Mouse (Mus musculus): ENCODE data around the gene 2410002F23Rik. TPM values are rescaled to one million over a fixed set of nuclear protein-coding genes. Genes with fewer than 3 reads are reported as not detected.
"Not testable (repeated sequence)": the region's sequence is repeated elsewhere in the genome, so short reads cannot be mapped to it uniquely, and the experiment has no call there.

Gene 2410002F23Rik
- total RNA-seq (2017): 97.3 and 107 TPM in 2 replicates

DNA sequence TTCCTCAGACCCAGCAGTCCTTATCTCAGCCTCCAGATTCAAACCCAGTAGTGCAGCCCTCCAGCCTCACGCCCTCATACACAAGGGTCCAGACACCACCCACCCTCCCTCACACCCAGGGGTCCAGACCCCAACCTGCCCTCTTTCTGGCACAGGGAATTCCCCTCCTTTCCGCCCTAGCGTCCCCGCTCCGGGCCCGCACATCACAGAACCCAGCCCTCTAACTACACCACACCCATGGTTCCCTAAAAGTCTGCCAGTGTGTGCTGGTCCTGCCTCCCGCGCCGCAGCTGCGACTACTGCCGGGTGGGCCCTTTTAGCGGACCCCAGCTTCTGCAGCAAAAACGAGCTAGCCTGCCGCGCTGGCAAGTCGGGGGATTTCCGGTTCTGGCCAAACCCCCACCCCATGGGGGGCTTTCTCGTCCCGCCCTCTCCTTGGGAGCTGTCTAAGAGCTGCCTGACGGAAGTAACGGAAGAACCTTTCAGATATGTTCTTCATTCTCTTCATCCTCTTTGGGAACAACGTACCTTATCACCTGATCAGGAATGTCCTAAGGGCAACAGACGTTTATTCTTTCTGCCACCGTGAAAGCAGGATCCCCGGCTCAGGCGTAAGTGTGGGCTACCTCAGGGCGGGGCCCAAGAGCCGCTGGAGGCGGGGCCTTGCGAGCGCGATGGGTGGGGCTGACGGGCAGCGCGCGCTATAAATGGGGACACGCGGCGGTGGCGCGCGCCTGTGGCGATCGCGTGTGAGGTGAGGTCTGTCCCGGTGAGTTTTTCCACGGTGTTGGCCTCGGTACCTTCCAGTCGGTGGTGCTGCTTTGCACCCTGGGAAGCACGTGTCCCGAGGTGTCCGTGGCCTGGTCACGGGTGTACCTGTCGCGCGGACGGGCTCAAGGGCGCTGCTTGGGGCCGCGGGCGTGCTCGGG is at the start of gene 2410002F23Rik, which contains the start of gene 1700028J19Rik:
TSS of gene 2410002F23Rik (plus strand) at position 668 of the 929 bp plus-strand sequence.
TSS of gene 1700028J19Rik (minus strand) at position 641 of the 929 bp plus-strand sequence.
- ATAC-seq (replicated peaks; ENCODE audit: low read depth, poor library complexity, severe bottlenecking): peak; percentile 80

DNA sequence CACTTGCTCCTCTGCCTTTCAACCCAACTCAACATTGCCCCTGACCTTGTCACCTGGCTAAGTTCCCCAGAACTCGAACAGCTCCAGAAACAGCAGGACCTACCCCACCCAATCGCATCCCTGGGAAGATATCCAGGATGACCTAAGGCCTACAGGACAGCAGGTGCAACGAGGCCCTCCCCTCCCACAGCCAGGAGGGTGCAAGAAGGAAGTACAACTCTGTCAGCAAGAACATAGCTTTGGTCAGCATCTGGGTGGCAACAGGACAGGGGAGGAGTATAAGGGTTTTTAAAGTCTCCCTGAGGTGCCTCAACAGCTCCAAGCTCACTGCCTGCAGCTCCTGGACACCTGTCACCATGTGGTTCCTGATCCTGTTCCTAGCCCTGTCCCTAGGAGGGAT is 48.6 kb upstream of the 2410002F23Rik start, which contains the start of gene Klk1b3:
TSS of gene Klk1b3 (plus strand) at position 301 of the 400 bp plus-strand sequence.
- no peak for ATAC-seq (replicated peaks; ENCODE audit: low read depth, poor library complexity, severe bottlenecking)

DNA sequence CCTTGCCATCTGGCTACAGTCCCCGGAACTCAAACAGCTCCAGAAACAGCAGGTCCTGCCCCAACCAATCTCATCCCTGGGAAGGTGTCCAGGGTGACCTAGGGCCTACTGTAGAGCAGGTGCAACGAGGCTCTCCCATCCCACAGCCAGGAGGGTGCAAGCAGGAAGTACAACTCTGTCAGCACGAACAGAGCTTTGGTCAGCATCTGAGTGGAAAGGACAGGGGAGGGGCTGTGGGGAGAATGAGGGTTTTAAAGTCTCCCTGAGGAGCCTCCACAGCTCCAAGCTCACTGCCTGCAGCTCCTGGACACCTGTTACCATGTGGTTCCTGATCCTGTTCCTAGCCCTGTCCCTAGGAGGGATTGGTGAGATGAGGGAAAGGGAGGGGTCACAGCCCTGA is 39.4 kb upstream of the 2410002F23Rik start, which contains the start of gene Klk1b4:
TSS of gene Klk1b4 (plus strand) at position 301 of the 400 bp plus-strand sequence.
- ATAC-seq (replicated peaks; ENCODE audit: low read depth, poor library complexity, severe bottlenecking): not testable (repeated sequence)

DNA sequence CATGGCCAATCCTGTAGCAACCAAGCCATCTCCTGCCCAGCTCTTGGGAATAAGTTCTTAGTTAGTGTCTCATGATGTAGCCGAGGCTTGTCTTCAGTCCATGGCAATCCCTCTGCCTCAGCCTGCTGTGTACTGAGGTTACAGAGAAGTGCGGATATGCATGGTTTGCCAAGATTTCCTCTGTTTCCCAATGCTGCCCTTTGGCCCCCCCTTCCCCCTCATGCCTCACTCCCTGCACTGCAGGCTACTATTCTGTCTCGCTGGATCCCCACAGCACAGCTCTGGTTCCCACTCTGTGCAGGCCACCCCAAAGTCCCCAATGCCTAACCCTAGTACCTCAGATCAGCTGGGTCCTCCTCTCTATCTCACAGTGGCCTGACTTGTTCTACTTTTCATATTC is 38.2 kb upstream of the 2410002F23Rik start:
- ATAC-seq (replicated peaks; ENCODE audit: low read depth, poor library complexity, severe bottlenecking): no peak

DNA sequence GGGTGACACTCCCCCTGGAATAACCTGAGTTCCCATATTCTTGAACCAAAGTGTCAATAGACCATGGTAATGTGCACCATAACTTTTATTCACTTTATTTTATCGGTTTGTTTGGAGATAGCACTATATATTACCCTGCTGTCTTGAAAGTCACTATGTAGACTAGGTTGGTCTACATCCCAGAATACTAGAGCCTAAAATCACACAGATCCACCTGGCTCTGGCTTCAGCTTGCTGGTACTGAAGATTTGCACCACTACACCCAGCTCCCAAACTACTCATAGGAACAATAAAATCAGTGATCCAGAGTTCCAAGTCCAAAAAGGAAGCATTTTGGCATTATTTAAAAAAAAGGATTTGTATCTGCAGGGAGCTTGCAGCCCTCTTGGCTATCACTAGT is 30.9 kb upstream of the 2410002F23Rik start, which contains the start of gene Klk1b5:
TSS of gene Klk1b5 (plus strand) at position 301 of the 400 bp plus-strand sequence.
- ATAC-seq (replicated peaks; ENCODE audit: low read depth, poor library complexity, severe bottlenecking): no peak

DNA sequence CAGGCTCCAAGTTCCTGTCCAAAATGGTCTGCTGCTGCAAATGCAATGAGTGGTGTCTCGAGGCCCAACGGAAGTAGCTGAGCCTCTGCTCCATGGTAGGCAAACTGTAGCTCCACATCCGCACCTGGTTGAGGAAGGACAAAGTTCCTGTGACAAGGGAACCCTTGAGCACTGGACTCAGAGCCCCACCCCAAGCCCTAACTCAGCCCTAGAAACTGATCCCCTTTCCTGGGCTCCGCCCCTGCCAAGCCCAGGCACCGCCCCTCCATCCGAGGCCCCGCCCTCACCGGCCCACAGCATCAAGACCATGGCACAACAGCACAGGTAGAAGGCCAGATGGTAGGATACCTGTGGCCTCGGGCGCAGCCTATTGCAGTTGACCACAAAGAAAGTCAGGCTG is 24.9 kb upstream of the 2410002F23Rik start:
- ATAC-seq (replicated peaks; ENCODE audit: low read depth, poor library complexity, severe bottlenecking): not testable (repeated sequence)

DNA sequence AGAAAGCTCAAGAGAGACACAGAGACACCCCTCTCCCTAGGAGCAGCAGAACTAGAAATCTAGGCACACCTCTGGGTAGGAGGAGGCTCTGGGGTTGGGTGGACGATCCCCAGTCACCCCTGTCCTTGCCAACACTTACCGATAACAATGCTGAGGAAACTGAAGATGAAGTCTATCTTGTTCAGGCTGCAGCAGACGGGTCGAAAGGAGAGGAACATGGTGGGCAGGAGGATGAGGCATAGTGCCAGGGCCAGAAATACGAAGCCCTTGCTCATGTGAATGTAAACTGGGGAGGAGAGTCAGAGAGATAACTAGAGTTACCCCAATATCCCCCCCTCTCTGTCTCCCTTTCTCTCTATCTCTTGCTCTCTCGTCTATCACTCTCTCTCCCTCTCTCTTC is 24.2 kb upstream of the 2410002F23Rik start:
- not testable (repeated sequence) for ATAC-seq (replicated peaks; ENCODE audit: low read depth, poor library complexity, severe bottlenecking)

DNA sequence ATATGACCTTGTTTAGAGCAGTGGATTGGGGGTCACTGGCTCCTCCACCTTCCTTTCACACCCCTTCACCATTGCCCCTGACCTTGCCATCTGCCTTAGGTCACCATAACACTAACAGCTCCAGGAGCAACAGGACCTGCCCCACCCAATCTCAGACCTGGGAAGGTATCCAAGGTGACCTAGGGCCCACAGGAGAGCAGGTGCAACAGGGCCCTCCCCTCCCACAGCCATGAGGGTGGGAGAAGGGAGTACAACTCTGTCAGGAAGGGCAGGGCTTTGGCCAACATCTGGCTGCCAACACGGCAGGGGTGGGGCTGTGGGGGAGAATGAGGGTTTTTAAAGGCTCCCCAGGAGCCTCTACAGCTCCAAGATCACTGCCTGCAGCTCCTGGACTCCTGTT is 21.4 kb upstream of the 2410002F23Rik start, which contains the start of gene Klk1:
TSS of gene Klk1 (plus strand) at position 285 of the 400 bp plus-strand sequence.
- no peak for ATAC-seq (replicated peaks; ENCODE audit: low read depth, poor library complexity, severe bottlenecking)

DNA sequence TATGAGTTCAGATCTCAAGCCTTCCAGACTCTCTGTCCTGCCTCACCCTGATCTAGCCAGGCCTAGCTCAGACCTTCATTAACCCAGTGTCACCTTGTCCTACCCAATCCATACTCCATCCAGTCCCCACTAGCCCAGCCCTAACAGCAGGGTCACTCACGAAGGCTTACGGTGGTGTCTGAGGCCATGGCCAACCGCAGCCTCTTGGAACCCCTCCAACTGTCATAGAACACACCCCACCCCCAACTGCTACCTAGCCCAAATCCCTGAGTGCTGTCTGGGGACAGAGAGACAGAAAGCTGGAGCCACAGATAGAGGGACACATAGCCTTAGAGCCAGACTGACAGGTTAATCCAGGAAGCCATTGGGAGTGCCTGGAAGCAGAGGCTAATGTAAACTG is 10.6 kb upstream of the 2410002F23Rik start, which contains the start of gene Gm36864:
TSS of gene Gm36864 (plus strand) at position 269 of the 400 bp plus-strand sequence.
- no peak for ATAC-seq (replicated peaks; ENCODE audit: low read depth, poor library complexity, severe bottlenecking)

DNA sequence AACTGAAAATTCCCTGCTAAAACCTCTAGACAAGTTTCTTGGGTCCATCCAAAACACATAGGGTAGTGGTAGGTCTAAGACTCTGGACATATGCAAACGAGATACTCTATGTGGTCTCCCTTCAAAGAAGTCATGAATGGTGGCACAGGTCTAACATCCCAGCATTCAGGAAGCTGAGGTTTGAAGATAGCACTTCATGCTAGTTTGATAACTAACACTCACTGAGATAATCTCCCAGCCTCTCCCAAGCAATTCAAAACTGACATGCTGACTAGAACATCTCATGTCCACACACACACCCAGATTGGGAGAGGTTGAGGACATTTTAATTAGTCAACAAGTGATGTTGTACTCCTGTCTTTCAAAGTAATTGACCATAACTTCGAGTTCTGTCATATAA is 6.6 kb upstream of the 2410002F23Rik start:
- ATAC-seq (replicated peaks; ENCODE audit: low read depth, poor library complexity, severe bottlenecking): no peak

DNA sequence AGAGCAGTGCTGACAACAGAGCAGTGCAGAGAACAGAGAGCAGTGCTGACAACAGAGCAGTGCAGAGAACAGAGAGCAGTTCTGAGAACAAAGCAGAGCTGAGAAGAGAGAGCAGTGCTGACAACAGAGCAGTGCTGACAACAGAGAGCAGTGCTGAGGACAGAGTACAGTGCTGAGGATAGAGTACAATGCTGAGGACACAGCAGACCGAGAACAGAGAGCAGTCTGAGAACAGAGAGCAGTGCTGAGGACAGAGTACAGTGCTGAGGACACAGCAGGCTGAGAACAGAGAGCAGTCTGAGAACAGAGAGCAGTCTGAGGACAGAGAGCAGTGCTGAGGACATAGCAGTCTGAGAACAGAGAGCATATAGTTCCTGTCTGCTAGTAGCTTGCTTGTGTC is 5.8 kb upstream of the 2410002F23Rik start:
- no peak; the same call in 1 of the 2 replicates for ATAC-seq (replicated peaks; ENCODE audit: low read depth, poor library complexity, severe bottlenecking)

DNA sequence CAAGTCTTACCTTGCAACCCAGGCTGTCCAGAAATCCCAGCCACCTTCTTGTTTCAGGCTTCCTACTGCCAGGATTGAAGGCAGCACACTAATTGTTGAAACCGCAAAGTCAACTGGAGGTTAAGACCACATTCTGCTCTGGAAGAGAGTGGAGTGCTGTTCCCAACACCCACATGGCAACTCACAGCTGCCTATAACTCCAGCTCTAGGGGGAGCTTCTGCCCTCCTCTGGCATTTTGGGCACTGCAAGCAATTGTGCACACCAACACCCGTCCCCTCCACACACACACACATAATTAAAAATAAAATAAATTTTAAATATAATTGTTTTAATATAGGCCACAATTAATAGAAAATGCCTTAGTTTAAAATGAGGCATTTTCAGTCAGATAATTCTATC is 5.4 kb upstream of the 2410002F23Rik start:
- no peak for ATAC-seq (replicated peaks; ENCODE audit: low read depth, poor library complexity, severe bottlenecking)

DNA sequence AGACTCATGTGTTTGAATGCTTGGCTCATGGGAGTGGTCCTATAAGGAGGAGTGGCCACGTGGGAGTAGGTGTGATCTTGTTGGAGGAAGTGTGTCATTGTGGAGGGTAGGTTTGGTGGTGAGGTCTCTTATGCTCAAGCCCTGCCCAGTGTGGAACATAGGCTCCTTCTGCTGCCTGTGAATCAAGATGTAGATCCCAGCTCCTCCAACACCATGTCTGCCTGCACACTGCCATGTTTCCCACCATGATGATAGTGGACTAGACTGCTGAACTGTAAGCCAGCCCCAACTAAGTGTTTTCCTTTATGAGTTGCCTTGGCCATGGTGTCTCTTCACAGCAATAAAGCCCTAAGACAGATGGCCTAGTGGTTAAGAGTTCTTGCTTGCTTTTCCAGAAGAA is 2.4 kb upstream of the 2410002F23Rik start:
- no peak for ATAC-seq (replicated peaks; ENCODE audit: low read depth, poor library complexity, severe bottlenecking)

DNA sequence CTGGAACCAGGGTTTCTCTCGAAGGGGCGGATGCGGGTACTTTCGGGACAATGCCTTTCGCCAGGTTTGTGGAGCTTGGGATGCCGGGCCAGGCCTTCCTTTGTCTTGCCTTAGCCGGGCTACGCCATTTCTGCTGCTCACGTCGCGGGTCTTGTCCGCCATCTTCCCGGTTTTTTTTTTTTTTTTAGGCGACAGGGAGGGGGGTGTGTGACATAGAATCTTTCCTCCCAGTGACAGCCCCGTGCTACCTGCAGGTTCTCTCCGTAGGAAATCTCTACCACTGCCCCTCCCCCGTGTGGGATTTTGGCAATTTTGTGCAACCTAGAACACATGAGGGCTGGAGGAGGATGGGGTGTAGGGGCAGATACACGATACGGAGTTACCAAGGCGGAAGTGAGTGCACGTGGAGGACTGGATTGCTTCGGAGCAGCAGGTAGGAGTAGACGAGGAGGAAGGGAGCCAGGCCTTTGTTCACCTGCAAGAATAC is 505 bp downstream of the 2410002F23Rik start:
- peak; percentile 28 for ATAC-seq (replicated peaks; ENCODE audit: low read depth, poor library complexity, severe bottlenecking)

DNA sequence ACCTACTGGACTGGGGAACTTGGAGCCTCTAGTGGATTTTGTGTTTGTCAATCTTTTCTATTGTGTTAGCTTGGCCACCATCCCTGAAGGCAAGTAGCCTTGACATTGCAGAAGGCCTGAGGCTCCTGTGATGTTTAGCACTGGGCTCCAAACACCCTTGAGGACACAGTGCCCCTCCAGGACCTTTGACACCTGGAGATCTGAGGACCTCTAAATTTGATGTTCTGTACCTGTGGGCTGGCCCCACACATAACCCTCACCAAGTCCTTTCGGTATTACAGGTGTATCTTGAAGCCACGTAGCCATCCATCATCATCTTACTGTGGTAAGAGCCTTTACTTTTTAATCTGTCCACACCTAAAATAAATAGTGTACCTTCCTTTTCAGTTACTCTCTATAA is 1.4 kb downstream of the 2410002F23Rik start:
- no peak for ATAC-seq (replicated peaks; ENCODE audit: low read depth, poor library complexity, severe bottlenecking)

DNA sequence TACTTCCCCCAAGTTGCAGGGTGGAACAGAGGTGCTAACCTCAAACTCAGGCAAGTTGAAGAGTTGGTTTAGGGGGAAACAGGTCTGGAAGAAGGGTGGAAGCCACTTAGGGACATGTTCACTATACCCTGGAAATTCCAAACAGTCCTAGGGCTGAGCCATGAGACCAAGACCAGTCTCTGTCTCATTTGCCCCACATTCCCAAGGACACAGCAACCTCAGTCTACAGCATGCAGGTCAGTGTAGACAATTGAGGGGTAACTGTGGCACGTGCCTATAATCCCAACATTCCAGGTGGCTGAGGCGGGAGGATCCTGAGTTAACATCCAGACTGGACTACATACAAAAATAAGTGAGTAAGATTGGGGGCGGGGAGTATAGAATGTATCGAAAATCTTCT is 2.7 kb downstream of the 2410002F23Rik start:
- no peak for ATAC-seq (replicated peaks; ENCODE audit: low read depth, poor library complexity, severe bottlenecking)

DNA sequence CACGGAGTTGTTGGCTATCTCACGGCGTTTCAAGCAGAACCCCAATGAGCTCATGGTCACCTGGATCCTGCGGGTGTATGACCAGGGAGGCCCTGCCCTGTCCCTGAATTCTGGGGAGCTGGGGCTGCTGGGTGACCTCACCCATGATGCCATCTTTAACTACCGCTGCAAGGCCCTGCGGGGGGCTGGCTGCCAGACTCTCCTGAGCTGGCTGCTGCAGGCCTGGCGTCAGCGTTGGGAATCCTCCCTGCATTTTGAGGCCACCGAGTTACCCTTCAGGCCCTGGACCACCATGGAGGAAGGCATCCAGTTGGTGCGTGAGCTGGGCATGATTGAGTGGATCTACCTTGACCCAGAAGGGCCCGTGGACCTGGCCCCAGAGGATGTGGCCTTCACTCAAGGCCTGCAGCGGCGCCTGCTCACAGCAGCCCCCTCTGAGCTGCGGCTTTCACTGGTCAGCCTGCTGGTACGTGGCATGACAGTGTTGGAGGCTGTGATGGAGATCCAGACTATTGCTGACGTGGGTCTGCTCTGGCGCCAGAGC is 4.3 kb downstream of the 2410002F23Rik start:
- ATAC-seq (replicated peaks; ENCODE audit: low read depth, poor library complexity, severe bottlenecking): not testable (repeated sequence)

DNA sequence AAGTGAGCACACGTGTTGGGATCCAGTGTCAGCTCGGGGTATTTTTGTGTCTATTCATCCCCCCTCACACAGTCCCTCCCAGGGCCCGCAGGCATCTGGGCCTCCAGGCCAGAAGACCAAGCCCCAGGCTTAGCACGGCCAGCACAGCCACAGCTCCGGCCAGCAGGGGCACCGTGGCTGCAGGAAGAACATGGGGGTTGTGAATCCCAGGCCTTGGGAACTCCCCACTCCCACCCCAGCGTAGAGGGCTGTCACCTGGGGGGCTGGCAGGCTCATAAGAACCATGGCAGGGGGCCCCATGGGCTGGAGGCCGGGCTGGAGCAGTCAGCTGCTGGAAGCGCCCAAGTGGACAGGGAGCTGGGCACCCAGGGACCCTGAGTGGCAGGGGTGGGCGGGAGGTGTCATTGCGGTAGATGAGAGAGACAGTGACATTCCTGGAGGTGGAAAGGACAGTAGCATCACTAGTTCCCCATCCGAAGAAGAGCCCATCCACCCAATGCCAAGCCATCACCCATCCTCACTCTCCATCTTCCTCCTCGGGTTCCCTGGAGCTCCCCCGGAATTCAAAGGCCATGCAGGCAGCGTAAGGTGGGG is 6.6 kb downstream of the 2410002F23Rik start:
- no peak for ATAC-seq (replicated peaks; ENCODE audit: low read depth, poor library complexity, severe bottlenecking)

DNA sequence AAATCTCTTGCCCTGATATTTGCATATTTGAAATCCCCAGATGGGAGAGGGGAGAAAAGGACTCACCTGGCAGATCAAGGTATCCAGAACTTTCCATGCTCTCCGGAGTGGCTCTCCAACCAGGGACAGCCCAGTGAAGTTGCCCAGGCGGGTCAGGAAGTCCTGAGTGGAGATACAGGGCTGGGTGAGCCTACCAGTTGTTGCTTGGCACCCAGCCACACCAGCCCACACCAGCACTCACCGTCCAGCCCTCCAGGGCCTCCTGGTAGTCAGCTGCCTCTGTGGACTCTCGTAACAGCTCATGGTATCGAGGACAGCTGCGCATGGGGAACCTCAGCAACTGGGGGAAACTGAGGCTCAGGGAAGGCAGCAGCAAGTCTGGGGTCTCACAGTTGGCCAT is 8.4 kb downstream of the 2410002F23Rik start:
- no peak for ATAC-seq (replicated peaks; ENCODE audit: low read depth, poor library complexity, severe bottlenecking)

DNA sequence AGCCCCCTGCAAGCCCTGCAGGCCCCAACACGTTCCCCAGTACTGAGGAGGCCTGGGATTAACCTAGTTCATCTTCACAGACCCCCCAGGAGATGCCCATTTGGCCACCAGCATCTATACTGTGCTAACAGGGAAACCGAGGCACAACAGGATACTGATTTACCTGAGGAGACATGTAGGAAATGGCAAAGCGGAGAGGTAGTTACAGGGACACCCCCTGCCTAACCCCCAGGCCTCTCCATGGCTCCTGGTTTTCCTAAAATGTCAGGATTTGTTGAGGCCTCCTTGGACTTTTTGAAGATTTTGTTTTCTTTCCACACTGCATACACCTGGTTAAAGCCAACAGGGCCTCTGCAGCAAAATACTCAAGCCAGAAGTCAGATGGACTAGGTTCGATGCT is 10.8 kb downstream of the 2410002F23Rik start, which contains the start of gene Acp4:
TSS of gene Acp4 (minus strand) at position 101 of the 400 bp plus-strand sequence.
- ATAC-seq (replicated peaks; ENCODE audit: low read depth, poor library complexity, severe bottlenecking): no peak
